Comparison of ENCODE assay signal across 22 mouse cellular contexts in the genomic region with DNA sequence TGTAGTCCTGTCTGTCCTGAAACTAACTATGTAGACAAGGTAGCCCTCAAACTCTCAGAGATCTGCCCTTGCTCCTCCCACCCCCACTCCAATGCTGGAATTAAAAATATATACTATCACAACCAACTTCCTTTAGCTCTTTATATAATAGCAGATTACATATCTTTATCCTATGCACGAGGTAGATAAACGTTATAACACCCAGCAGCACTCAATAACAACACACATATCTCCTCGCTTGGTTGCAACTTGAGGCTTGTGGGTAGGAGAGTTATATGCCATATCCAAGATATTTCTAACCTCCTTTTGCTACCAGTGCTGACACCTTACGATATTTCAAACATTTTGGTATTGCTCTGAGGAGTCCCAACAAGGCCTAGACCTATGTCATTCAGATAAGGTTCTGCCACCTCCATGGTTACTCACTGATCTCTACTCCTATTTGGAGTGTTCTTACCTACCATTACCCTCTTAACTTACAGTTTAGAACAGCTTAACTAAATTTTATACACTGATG.
"Had no signal": no experiment of that assay in that cellular context is flagged by ENCODE, and none has a peak within 500 bp of the region (broad histone marks: within the 10 kb centered on the region; RNA-seq: fewer than 3 reads in every experiment).

No protein-coding gene starts in this region.

- H3K27me3 ChIP-seq: heart, embryonic 12.5 days; hindbrain, embryonic 12.5 days; limb, embryonic 12.5 days; liver, embryonic 13.5 days had no signal

- H3K36me3 ChIP-seq: hindbrain, embryonic 10.5 days; hindbrain, embryonic 12.5 days; limb, embryonic 10.5 days had no signal

- ATAC-seq: hindbrain, embryonic 16.5 days; inflammation-experienced regulatory T-cells, adult 6 months; intestine, postnatal 0 days had no signal

- H3K4me1 ChIP-seq: heart, embryonic 10.5 days; heart, embryonic 12.5 days; hindbrain, embryonic 12.5 days; liver, embryonic 13.5 days had no signal

- H3K27ac ChIP-seq: heart, embryonic 10.5 days; hindbrain, embryonic 10.5 days; hindbrain, embryonic 12.5 days; hindbrain, embryonic 14.5 days; layer of hippocampus, adult 2 months; left cerebral cortex, adult 2 months; limb, embryonic 10.5 days; limb, embryonic 12.5 days; liver, embryonic 13.5 days had no signal

- DNase-seq: gastrocnemius, postnatal 14 days; heart, adult 18-20 months; heart, postnatal 10 days; heart, postnatal 4 days; kidney, adult 18-20 months; kidney, postnatal 10 days; kidney, postnatal 25 days; kidney, postnatal 4 days; liver; liver, embryonic 13.5 days had no signal

- H3K4me3 ChIP-seq: heart, embryonic 10.5 days; heart, embryonic 12.5 days; hindbrain, embryonic 10.5 days; hindbrain, embryonic 12.5 days; layer of hippocampus, adult 2 months; left cerebral cortex, adult 2 months; limb, embryonic 10.5 days; limb, embryonic 12.5 days; liver, embryonic 13.5 days had no signal
